10 mouse cellular contexts compared by ENCODE assay signal in genomic region chr11:93988328-93989062, GRCm38 (mm10). TPM values are rescaled to one million over a fixed set of nuclear protein-coding genes. Genes with fewer than 3 reads are reported as not detected.
DNase-seq lines count a peak whose midpoint lies in the region; ATAC-seq lines count a peak whose summit lies in the region.
"Had no signal": no experiment of that assay in that cellular context is flagged by ENCODE, and none has a peak within 500 bp of the region (broad histone marks: within the 10 kb centered on the region; RNA-seq: fewer than 3 reads in every experiment).

No protein-coding gene starts in this region.

- no peak overlapping the region for H3K4me3 ChIP-seq in liver, embryonic 12.5 days
- H3K4me3 ChIP-seq in forebrain, embryonic 16.5 days (replicated peaks; ENCODE audit: low read length), result no peak overlapping the region
- H3K4me3 ChIP-seq: limb, embryonic 13.5 days had no signal

- no peaks in the 10 kb centered on the region for H3K27me3 ChIP-seq in liver, embryonic 12.5 days (replicated peaks)
- H3K27me3 ChIP-seq in forebrain, embryonic 16.5 days (replicated peaks; ENCODE audit: control insufficient read depth, insufficient read depth, low read length), result 0 out of 2 replicates have a peak, but pooled peaks cover 5% of the 10 kb centered on the region
- H3K27me3 ChIP-seq: limb, embryonic 13.5 days; Patski had no signal

- intact Hi-C loops in heart, postnatal 36 days (cut with DNase I), result no loop called here

- no peak for ATAC-seq in liver, embryonic 12.5 days
- no peak for ATAC-seq in megakaryocyte progenitor cell, adult 5-6 weeks (replicated peaks; ENCODE audit: poor library complexity)
- no peak for ATAC-seq in forebrain, embryonic 16.5 days
- ATAC-seq: Patski had no signal

- H3K9ac ChIP-seq in liver, embryonic 12.5 days, result no peak overlapping the region
- no peak overlapping the region for H3K9ac ChIP-seq in forebrain, embryonic 16.5 days (replicated peaks; ENCODE audit: low read depth, low read length)
- H3K9ac ChIP-seq: limb, embryonic 13.5 days had no signal

- peak overlapping the region; percentile 70 for H3K27ac ChIP-seq in liver, embryonic 12.5 days
- H3K27ac ChIP-seq in forebrain, embryonic 16.5 days (ENCODE audit: low read length), result no peak overlapping the region
- H3K27ac ChIP-seq: limb, embryonic 13.5 days had no signal

- peak; percentile 25 for DNase-seq in urinary bladder, postnatal 14 days (ENCODE audit: low spot score)
- no peak for DNase-seq in urinary bladder, postnatal 36 days (ENCODE audit: low spot score in 2 of 2)
- DNase-seq in heart, postnatal 36 days, result peak; percentile 20 to 46
- DNase-seq in layer of hippocampus, adult 9-11 months, result no peak
- DNase-seq in embryo, embryonic 10.5 days (ENCODE audit: low spot score), result no peak

- H3K4me2 ChIP-seq in liver, embryonic 12.5 days, result no peak overlapping the region
- H3K4me2 ChIP-seq in forebrain, embryonic 16.5 days (ENCODE audit: low read length), result no peak overlapping the region
- H3K4me2 ChIP-seq: limb, embryonic 13.5 days had no signal

- H3K36me3 ChIP-seq in liver, embryonic 12.5 days, result no peaks in the 10 kb centered on the region
- H3K36me3 ChIP-seq in forebrain, embryonic 16.5 days (ENCODE audit: control insufficient read depth, insufficient read depth), result no peaks in the 10 kb centered on the region
- H3K36me3 ChIP-seq: limb, embryonic 13.5 days had no signal

- H3K4me1 ChIP-seq in liver, embryonic 12.5 days, result peaks cover 16% of the 10 kb centered on the region
- no peaks in the 10 kb centered on the region for H3K4me1 ChIP-seq in forebrain, embryonic 16.5 days (replicated peaks; ENCODE audit: control insufficient read depth, insufficient read depth, low read length)
- H3K4me1 ChIP-seq: limb, embryonic 13.5 days had no signal

- WGBS in liver, embryonic 12.5 days (ENCODE audit: insufficient replicate concordance), result 51% methylated on average over 12 of the region's 12 CpGs
- 70% methylated on average over 12 of the region's 12 CpGs for WGBS in forebrain, embryonic 16.5 days

- no peaks in the 10 kb centered on the region for H3K9me3 ChIP-seq in liver, embryonic 12.5 days (replicated peaks)
- no peaks in the 10 kb centered on the region for H3K9me3 ChIP-seq in forebrain, embryonic 16.5 days (ENCODE audit: control insufficient read depth, low read length)
- H3K9me3 ChIP-seq: limb, embryonic 13.5 days had no signal

RNA-seq across cellular contexts. Expression of gene Spag9, which starts 7.4 kb away (rescaled TPM):
- 100 to 1,000 TPM; 147 to 159 TPM for total RNA-seq in heart, postnatal 36 days (2021)
- 18.0 and 19.6 TPM in 2 replicates for polyA plus RNA-seq in liver, embryonic 12.5 days (2016; fragmentation: Nextera tagmentation; extraction: Ambion mirVana)
- 33.6 and 34.0 TPM in 2 replicates for total RNA-seq in megakaryocyte progenitor cell, adult 5-6 weeks (2015)
- 51.5 and 64.3 TPM in 2 replicates for total RNA-seq in megakaryocyte progenitor cell, adult 5-6 weeks (2017)
- 99.1 and 108 TPM in 2 replicates for polyA plus RNA-seq in forebrain, embryonic 16.5 days (2015; fragmentation: Nextera tagmentation; extraction: Ambion mirVana)

RNA-seq across cellular contexts. Expression of gene Nme1, which starts 20.2 kb away (rescaled TPM):
- total RNA-seq in heart, postnatal 36 days (2021), result 10 to 100 TPM; 10.0 to 12.0 TPM
- 195 and 224 TPM in 2 replicates for polyA plus RNA-seq in liver, embryonic 12.5 days (2016; fragmentation: Nextera tagmentation; extraction: Ambion mirVana)
- 198 and 211 TPM in 2 replicates for total RNA-seq in megakaryocyte progenitor cell, adult 5-6 weeks (2015)
- 202 and 219 TPM in 2 replicates for total RNA-seq in megakaryocyte progenitor cell, adult 5-6 weeks (2017)
- 267 and 357 TPM in 2 replicates for polyA plus RNA-seq in forebrain, embryonic 16.5 days (2015; fragmentation: Nextera tagmentation; extraction: Ambion mirVana)

RNA-seq across cellular contexts. Expression of gene Gm20390, which starts 20.4 kb away (rescaled TPM):
- total RNA-seq in heart, postnatal 36 days (2021), result 10 to 100 TPM; 16.3 to 18.0 TPM
- 264 and 272 TPM in 2 replicates for polyA plus RNA-seq in liver, embryonic 12.5 days (2016; fragmentation: Nextera tagmentation; extraction: Ambion mirVana)
- total RNA-seq in megakaryocyte progenitor cell, adult 5-6 weeks (2015), result 43.7 and 97.0 TPM in 2 replicates
- total RNA-seq in megakaryocyte progenitor cell, adult 5-6 weeks (2017), result not detected in 2 replicates
- 347 and 368 TPM in 2 replicates for polyA plus RNA-seq in forebrain, embryonic 16.5 days (2015; fragmentation: Nextera tagmentation; extraction: Ambion mirVana)

RNA-seq across cellular contexts. Expression of gene Nme2, which starts 32.4 kb away (rescaled TPM):
- 1,000 to 10,000 TPM; 1,044 to 1,128 TPM for total RNA-seq in heart, postnatal 36 days (2021)
- 76.4 and 76.8 TPM in 2 replicates for polyA plus RNA-seq in liver, embryonic 12.5 days (2016; fragmentation: Nextera tagmentation; extraction: Ambion mirVana)
- total RNA-seq in megakaryocyte progenitor cell, adult 5-6 weeks (2015), result 539 and 573 TPM in 2 replicates
- total RNA-seq in megakaryocyte progenitor cell, adult 5-6 weeks (2017), result 216 and 275 TPM in 2 replicates
- polyA plus RNA-seq in forebrain, embryonic 16.5 days (2015; fragmentation: Nextera tagmentation; extraction: Ambion mirVana), result 86.5 and 106 TPM in 2 replicates

Comparison
In these comparisons a context has a peak if more than half of its experiments do, and no peak if none do; other contexts are left out.
1. DNase-seq: peak in urinary bladder, postnatal 14 days (single experiment) and heart, postnatal 36 days (2 of 2); none in urinary bladder, postnatal 36 days (0 of 2), layer of hippocampus, adult 9-11 months (single experiment) and embryo, embryonic 10.5 days (single experiment).
2. RNA of gene Nme1, which starts 20.2 kb away (total RNA-seq): 198 to 219 TPM in megakaryocyte progenitor cell, adult 5-6 weeks; 10.0 to 12.0 TPM in heart, postnatal 36 days; every median in the first group is over 10 times any median in the second.